Mouse (Mus musculus) naive thymus-derived CD4-positive, alpha-beta T cell, adult 2 months (primary cell): ENCODE results near the gene Ttc7.

Source experiments
- DNase-seq: peaks from one replicate; pipeline ENCODE4 v3.0.0-alpha.2; 2011; ENCODE audit warnings: low read depth

Ttc7 gene

GRCm38 (mm10) chr17:87314530-87314946 is 31.9 kb downstream of the Ttc7 start:
- peak; percentile 63 for DNase-seq

GRCm38 (mm10) chr17:87315021-87315531 is 32.4 kb downstream of the Ttc7 start:
- peak; percentile 90 for DNase-seq

GRCm38 (mm10) chr17:87315891-87316763 is 33.4 kb downstream of the Ttc7 start:
- DNase-seq, result no peak

GRCm38 (mm10) chr17:87317271-87317670 is 34.6 kb downstream of the Ttc7 start:
- DNase-seq, result no peak

GRCm38 (mm10) chr17:87317947-87318346 is 35.3 kb downstream of the Ttc7 start:
- no peak for DNase-seq

GRCm38 (mm10) chr17:87321673-87322072 is 39.0 kb downstream of the Ttc7 start:
- DNase-seq, result peak; percentile 59

GRCm38 (mm10) chr17:87323215-87323614 is 40.5 kb downstream of the Ttc7 start:
- no peak for DNase-seq

- DNase-seq, result peak; percentile 67
Observed at GRCm38 (mm10) chr17:87325501-87325900, 42.8 kb downstream of the Ttc7 start.

GRCm38 (mm10) chr17:87326987-87327386 is 44.3 kb downstream of the Ttc7 start:
- DNase-seq, result no peak

GRCm38 (mm10) chr17:87327645-87328044 is 45.0 kb downstream of the Ttc7 start:
- no peak for DNase-seq

- no peak for DNase-seq
Observed at GRCm38 (mm10) chr17:87328177-87328768, 45.6 kb downstream of the Ttc7 start.

- DNase-seq, result no peak
Observed at GRCm38 (mm10) chr17:87329144-87329700, 46.5 kb downstream of the Ttc7 start.

GRCm38 (mm10) chr17:87330250-87330920 is 47.7 kb downstream of the Ttc7 start:
- DNase-seq, result no peak

GRCm38 (mm10) chr17:87330921-87331291 is 48.2 kb downstream of the Ttc7 start:
- no peak for DNase-seq

- no peak for DNase-seq
Observed at GRCm38 (mm10) chr17:87331336-87332141, 48.9 kb downstream of the Ttc7 start.

GRCm38 (mm10) chr17:87332142-87332815 is 49.6 kb downstream of the Ttc7 start:
- DNase-seq, result no peak

- no peak for DNase-seq
Observed at GRCm38 (mm10) chr17:87332887-87333286, 50.2 kb downstream of the Ttc7 start.

GRCm38 (mm10) chr17:87334162-87334561 is 51.5 kb downstream of the Ttc7 start:
- no peak for DNase-seq

- DNase-seq, result no peak
Observed at GRCm38 (mm10) chr17:87335152-87335551, 52.5 kb downstream of the Ttc7 start.

GRCm38 (mm10) chr17:87335727-87336126 is 53.0 kb downstream of the Ttc7 start:
- DNase-seq, result no peak

- DNase-seq, result no peak
Observed at GRCm38 (mm10) chr17:87336910-87337309, 54.2 kb downstream of the Ttc7 start.
